Mouse (Mus musculus) activated CD4-positive, CD25-positive, alpha-beta regulatory T cell, adult 4 months (primary cell): Measurements from ENCODE around the gene Lca5. TPM values are rescaled to one million over a fixed set of nuclear protein-coding genes. Genes with fewer than 3 reads are reported as not detected.

Source experiments
- polyA plus RNA-seq, 2 experiments: library from polyadenylated mRNA; unstranded; fragments of 100-300 nt; shearing (Covaris generic); gene quantifications; one replicate each; pipeline ENCODE4 v1.2.1; 2017

Gene Lca5
- polyA plus RNA-seq, 2 experiments from 2014 or later, result 10.0 to 18.5 TPM

Other genes starting within 250 kb of the Lca5 start
- gene Sh3bgrl2, start 107.2 kb upstream of the Lca5 start, polyA plus RNA-seq, result 10 to 100 TPM in 1 of 2 experiments, 1 to 10 TPM in 1; 7.2 to 11.8 TPM